Mouse (Mus musculus): ENCODE measurements around the gene Pp2d1.

DNA sequence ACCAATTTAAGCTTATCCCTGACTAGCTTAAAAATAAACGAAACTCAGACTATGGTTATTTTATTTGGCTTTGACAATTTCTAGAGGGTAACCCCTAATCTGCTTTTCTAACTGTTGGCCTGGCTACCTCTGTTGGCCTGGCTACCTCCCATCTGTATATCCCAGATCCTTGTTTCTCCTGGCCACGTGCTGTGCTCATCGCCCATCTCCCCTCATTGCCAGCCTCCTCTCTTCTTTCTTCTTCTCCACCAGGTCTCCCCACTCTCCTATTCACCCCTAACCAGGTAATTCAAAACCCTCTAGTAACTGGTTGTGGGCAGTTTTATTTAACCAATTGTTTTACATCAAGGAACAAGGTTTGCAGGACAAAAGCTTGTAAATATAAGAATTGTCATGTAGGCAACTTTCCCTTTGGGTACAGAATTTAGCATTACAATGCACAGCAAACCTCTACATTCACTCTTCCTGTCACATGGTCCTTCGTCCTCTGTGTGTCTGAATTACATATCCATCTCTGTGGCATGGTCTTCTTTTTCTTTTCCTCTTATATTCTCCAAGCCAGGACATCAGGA lies 22.3 kb upstream of the Pp2d1 start:
- TF ChIP-seq CTCF (conservative IDR thresholded peaks at IDR 0.05; ENCODE audit: insufficient read depth, insufficient read length, low read depth, low read length) (no peak), POLR2A (IDR thresholded peaks at IDR 0.05; ENCODE audit: low read depth, low read length) (no peak)

Data from kidney, adult 2 months (tissue).